Mouse (Mus musculus) CH12.LX (cell line): Measurements from ENCODE around the gene Tmem164. TPM values are rescaled to one million over a fixed set of nuclear protein-coding genes. Genes with fewer than 3 reads are reported as not detected.

Source experiments
- DNase-seq: peaks from one replicate; pipeline ENCODE4 v3.0.0-alpha.2; 2013; ENCODE audit errors: extremely low read depth
- H3K27ac ChIP-seq: 2 replicates; pipeline ENCODE4 v1.5.1; 2012; ENCODE audit warnings: low read depth, mild to moderate bottlenecking, control low read depth, moderate library complexity; ENCODE audit not compliant: insufficient read depth
- H3K27me3 ChIP-seq: replicated peaks from 2 replicates; pipeline ENCODE3; 2012; ENCODE audit warnings: inconsistent platforms
- H3K36me3 ChIP-seq, 2 experiments: replicated peaks in 1 of 2; 2 replicates each; pipeline versions ENCODE3 to v1.6.1; 2012; ENCODE audit warnings: inconsistent platforms in 1 of 2, low read length in 1 of 2, mild to moderate bottlenecking in 1 of 2, mixed read lengths in 1 of 2, moderate library complexity in 1 of 2; ENCODE audit not compliant: control insufficient read depth in 1 of 2, insufficient read depth in 1 of 2
- H3K4me1 ChIP-seq, 2 experiments: 2 replicates each; pipeline ENCODE4 v1.6.1; 2012; ENCODE audit warnings: inconsistent platforms in 1 of 2, moderate library complexity in 1 of 2; ENCODE audit not compliant: insufficient read depth in 2 of 2, control insufficient read depth in 1 of 2
- H3K4me2 ChIP-seq: 2 replicates; pipeline ENCODE4 v1.6.1; 2012; ENCODE audit warnings: low read depth, mild to moderate bottlenecking, control low read depth; ENCODE audit not compliant: poor library complexity, insufficient read depth, severe bottlenecking
- H3K4me3 ChIP-seq, 3 experiments: fragments of 150-350 bp in 1 of 3; sonication (generic) in 1 of 3; replicated peaks in 1 of 3; 2 replicates each; pipeline versions ENCODE3 to v1.5.1; 2011 to 2012; ENCODE audit warnings: low read depth in 2 of 3, low read length in 2 of 3, mild to moderate bottlenecking in 2 of 3, moderate library complexity in 2 of 3, control low read depth in 1 of 3, improper control_type of control experiment in 1 of 3, inconsistent platforms in 1 of 3, mixed read lengths in 1 of 3; ENCODE audit not compliant: poor library complexity in 1 of 3
- H3K79me2 ChIP-seq: replicated peaks from 2 replicates; pipeline ENCODE4 v1.6.1; 2012; ENCODE audit warnings: mild to moderate bottlenecking, moderate library complexity; ENCODE audit not compliant: control insufficient read depth, poor library complexity, insufficient read depth, severe bottlenecking; ENCODE audit errors: extremely low read depth
- H3K9ac ChIP-seq: 2 replicates; pipeline ENCODE4 v1.6.1; 2012; ENCODE audit warnings: low read depth, mild to moderate bottlenecking, control low read depth, moderate library complexity; ENCODE audit not compliant: insufficient read depth
- H3K9me3 ChIP-seq: replicated peaks from 2 replicates; pipeline ENCODE3; 2012; ENCODE audit warnings: low read length, inconsistent platforms, mixed read lengths
- BHLHE40 ChIP-seq: IDR thresholded peaks from 2 replicates; pipeline ENCODE4 v1.6.1; 2011; ENCODE audit warnings: mild to moderate bottlenecking, low read depth, low read length, improper control_type of control experiment
- CHD1 ChIP-seq: IDR thresholded peaks from 2 replicates; pipeline ENCODE4 v1.6.1; 2012; ENCODE audit warnings: low read depth, low read length, improper control_type of control experiment, inconsistent platforms
- CTCF ChIP-seq, 2 experiments: IDR thresholded peaks in 1 of 2; conservative IDR thresholded peaks in 1 of 2; 2 replicates each; pipeline ENCODE4 v1.5.1; 2011 to 2012; ENCODE audit warnings: low read depth in 2 of 2, low read length in 2 of 2, improper control_type of control experiment in 1 of 2, inconsistent platforms in 1 of 2, mild to moderate bottlenecking in 1 of 2, moderate library complexity in 1 of 2
- E2F4 ChIP-seq: IDR thresholded peaks from 2 replicates; pipeline ENCODE4 v1.6.1; 2011; ENCODE audit warnings: low read depth, low read length, improper control_type of control experiment; ENCODE audit not compliant: insufficient replicate concordance
- ELF1 ChIP-seq: IDR thresholded peaks from 2 replicates; pipeline ENCODE4 v1.6.1; 2014; ENCODE audit warnings: low read depth, mild to moderate bottlenecking, inconsistent platforms, low read length, improper control_type of control experiment
- EP300 ChIP-seq: IDR thresholded peaks from 2 replicates; pipeline ENCODE4 v1.6.1; 2011; ENCODE audit warnings: low read length, improper control_type of control experiment
- GABPA ChIP-seq: IDR thresholded peaks from 2 replicates; pipeline ENCODE4 v1.6.1; 2012; ENCODE audit warnings: low read depth, low read length, improper control_type of control experiment, inconsistent platforms; ENCODE audit not compliant: insufficient replicate concordance
- HCFC1 ChIP-seq: IDR thresholded peaks from 2 replicates; pipeline ENCODE4 v1.6.1; 2012; ENCODE audit warnings: low read depth, mild to moderate bottlenecking, inconsistent platforms, low read length, improper control_type of control experiment
- IRF4 ChIP-seq: IDR thresholded peaks from 2 replicates; pipeline ENCODE4 v1.6.1; 2014; ENCODE audit warnings: low read depth, mild to moderate bottlenecking, inconsistent platforms, low read length, improper control_type of control experiment
- JUND ChIP-seq: conservative IDR thresholded peaks from 2 replicates; pipeline ENCODE4 v1.6.1; 2011; ENCODE audit warnings: low read depth, low read length, improper control_type of control experiment
- KAT2A ChIP-seq: IDR thresholded peaks from 2 replicates; pipeline ENCODE4 v1.6.1; 2012; ENCODE audit warnings: low read length, improper control_type of control experiment, inconsistent platforms; ENCODE audit not compliant: insufficient replicate concordance
- MAFK ChIP-seq: IDR thresholded peaks from 2 replicates; pipeline ENCODE4 v1.6.1; 2011; ENCODE audit warnings: low read length, improper control_type of control experiment; ENCODE audit not compliant: insufficient replicate concordance
- MAX ChIP-seq: IDR thresholded peaks from 2 replicates; pipeline ENCODE4 v1.6.1; 2011; ENCODE audit warnings: low read length, improper control_type of control experiment
- MAZ ChIP-seq: IDR thresholded peaks from 2 replicates; pipeline ENCODE4 v1.6.1; 2012; ENCODE audit warnings: low read depth, mild to moderate bottlenecking, inconsistent platforms, low read length, improper control_type of control experiment, moderate library complexity
- MXI1 ChIP-seq: IDR thresholded peaks from 2 replicates; pipeline ENCODE4 v1.6.1; 2011; ENCODE audit warnings: mild to moderate bottlenecking, low read depth, low read length, improper control_type of control experiment
- MYC ChIP-seq: IDR thresholded peaks from 2 replicates; pipeline ENCODE4 v1.6.1; 2011; ENCODE audit warnings: low read depth, mild to moderate bottlenecking, improper control_type of control experiment, low read length
- NELFE ChIP-seq: IDR thresholded peaks from 2 replicates; pipeline ENCODE4 v1.6.1; 2011; ENCODE audit warnings: low read depth, low read length, improper control_type of control experiment
- NRF1 ChIP-seq: IDR thresholded peaks from 2 replicates; pipeline ENCODE4 v1.6.1; 2014; ENCODE audit warnings: low read depth, mild to moderate bottlenecking, inconsistent platforms, low read length, improper control_type of control experiment, moderate library complexity
- PAX5 ChIP-seq: IDR thresholded peaks from 2 replicates; pipeline ENCODE4 v1.6.1; 2012; ENCODE audit warnings: low read length, inconsistent platforms, mixed read lengths
- POLR2A ChIP-seq: IDR thresholded peaks from 2 replicates; pipeline ENCODE4 v1.6.1; 2011; ENCODE audit warnings: low read depth, mild to moderate bottlenecking, improper control_type of control experiment, low read length
- RCOR1 ChIP-seq: conservative IDR thresholded peaks from 2 replicates; pipeline ENCODE4 v1.6.1; 2012; ENCODE audit warnings: low read depth, mild to moderate bottlenecking, inconsistent platforms, low read length, improper control_type of control experiment
- TBP ChIP-seq: conservative IDR thresholded peaks from 2 replicates; pipeline ENCODE4 v1.6.1; 2011; ENCODE audit warnings: low read depth, low read length, improper control_type of control experiment
- TCF12 ChIP-seq: IDR thresholded peaks from 2 replicates; pipeline ENCODE4 v1.6.1; 2014; ENCODE audit warnings: low read depth, mild to moderate bottlenecking, inconsistent platforms, low read length, improper control_type of control experiment
- UBTF ChIP-seq: IDR thresholded peaks from 2 replicates; pipeline ENCODE4 v1.6.1; 2012; ENCODE audit warnings: low read depth, mild to moderate bottlenecking, inconsistent platforms, low read length, improper control_type of control experiment, moderate library complexity
- USF1 ChIP-seq: IDR thresholded peaks from 2 replicates; pipeline ENCODE4 v1.6.1; 2014; ENCODE audit warnings: low read depth, mild to moderate bottlenecking, inconsistent platforms, low read length, improper control_type of control experiment
- ZC3H11A ChIP-seq: IDR thresholded peaks from 2 replicates; pipeline ENCODE4 v1.6.1; 2012; ENCODE audit warnings: low read depth, mild to moderate bottlenecking, inconsistent platforms, low read length, improper control_type of control experiment
- ZKSCAN1 ChIP-seq: IDR thresholded peaks from 2 replicates; pipeline ENCODE4 v1.6.1; 2012; ENCODE audit warnings: low read depth, inconsistent platforms, low read length, improper control_type of control experiment, borderline replicate concordance
- ZMIZ1 ChIP-seq: IDR thresholded peaks from 2 replicates; pipeline ENCODE4 v1.6.1; 2012; ENCODE audit warnings: low read depth, mild to moderate bottlenecking, inconsistent platforms, low read length, improper control_type of control experiment
- ZNF384 ChIP-seq: IDR thresholded peaks from 2 replicates; pipeline ENCODE4 v1.6.1; 2012; ENCODE audit warnings: low read depth, low read length, improper control_type of control experiment, inconsistent platforms
- dilution Hi-C: fragments of 300-500 bp; cut with MboI; formaldehyde crosslinking; loops from 2 replicates; pipeline ENCODE4 v1.14.3; 2020; ENCODE audit warnings: low sequenced_read_pairs; ENCODE audit not compliant: extremely low pct_unique_long_range_greater_than_20kb, extremely low pct_ligation_motif_present
- in situ Hi-C: fragments of 300-500 bp; cut with MboI; formaldehyde crosslinking; loops from 3 replicates; pipeline ENCODE4 v1.14.3; 2019; ENCODE audit warnings: low sequenced_read_pairs, low pct_ligation_motif_present, low pct_unique_long_range_greater_than_20kb, mixed read lengths
- polyA plus RNA-seq: library from polyadenylated mRNA; unstranded; fragments of >175 nt; gene quantifications from 2 replicates; pipeline ENCODE4 v1.2.1, GENCODE M21; 2012; ENCODE audit warnings: low read depth; ENCODE audit not compliant: insufficient read length
- total RNA-seq, 2 experiments: library from RNA; depleted of rRNA; stranded (reverse); fragments of 300-350 nt in 1 of 2; fragments of >200 nt in 1 of 2; gene quantifications; 2 replicates each; pipeline ENCODE4 v1.2.3; 2012 to 2014

Tmem164 gene
- total and polyA plus RNA-seq, 3 experiments = 19.2 to 22.7 (median 21.5) TPM

DNA sequence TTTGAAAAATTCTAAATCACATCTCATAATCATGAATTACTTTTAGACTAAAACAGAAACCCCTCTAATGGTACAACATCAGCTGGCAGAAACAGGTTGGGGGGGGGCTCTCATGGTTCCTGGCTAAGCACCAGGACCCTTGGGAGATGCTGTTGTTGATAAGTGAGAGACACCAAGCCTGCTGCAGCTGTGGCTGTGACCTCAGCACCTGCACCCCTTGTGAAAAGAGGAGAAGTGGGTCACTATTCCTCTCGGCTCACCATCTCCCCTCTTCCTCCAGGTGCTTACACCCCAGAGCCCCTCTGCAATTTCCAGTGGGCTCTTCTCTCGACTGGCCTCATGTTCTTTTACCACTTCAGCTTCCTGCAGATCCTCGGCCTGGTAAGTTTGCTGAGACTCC is 151.0 kb downstream of the Tmem164 start:
- in situ Hi-C loops (no loop called here), dilution Hi-C loops (no loop called here)
- H3K9me3 ChIP-seq = no peaks in the 10 kb centered on the region
- no peak for TF ChIP-seq NRF1
- no peak for TF ChIP-seq MAZ
- TF ChIP-seq GABPA = no peak
- no peak for TF ChIP-seq CHD1
- TF ChIP-seq ZMIZ1 = no peak
- no peak for TF ChIP-seq MYC
- no peak for TF ChIP-seq ZKSCAN1
- TF ChIP-seq POLR2A = no peak
- TF ChIP-seq NELFE = no peak
- TF ChIP-seq JUND = no peak
- no peak for TF ChIP-seq TCF12
- TF ChIP-seq IRF4 = no peak
- no peak for TF ChIP-seq KAT2A
- TF ChIP-seq BHLHE40 = no peak
- no peak for TF ChIP-seq HCFC1
- no peak for TF ChIP-seq MXI1
- TF ChIP-seq E2F4 = no peak
- TF ChIP-seq UBTF = no peak
- TF ChIP-seq PAX5 = no peak
- H3K27me3 ChIP-seq = no peaks in the 10 kb centered on the region
- H3K4me1 ChIP-seq = peaks cover 0 to 19% of the 10 kb centered on the region in 2 experiments; a peak in 1 of 4 replicates
- no peak overlapping the region for H3K9ac ChIP-seq
- H3K4me2 ChIP-seq = no peak overlapping the region
- no peak overlapping the region for H3K27ac ChIP-seq
- H3K79me2 ChIP-seq = no peaks in the 10 kb centered on the region
- no peak overlapping the region for H3K4me3 ChIP-seq
- DNase-seq = no peak
- peaks cover 10 to 44% of the 10 kb centered on the region in 2 experiments for H3K36me3 ChIP-seq

DNA sequence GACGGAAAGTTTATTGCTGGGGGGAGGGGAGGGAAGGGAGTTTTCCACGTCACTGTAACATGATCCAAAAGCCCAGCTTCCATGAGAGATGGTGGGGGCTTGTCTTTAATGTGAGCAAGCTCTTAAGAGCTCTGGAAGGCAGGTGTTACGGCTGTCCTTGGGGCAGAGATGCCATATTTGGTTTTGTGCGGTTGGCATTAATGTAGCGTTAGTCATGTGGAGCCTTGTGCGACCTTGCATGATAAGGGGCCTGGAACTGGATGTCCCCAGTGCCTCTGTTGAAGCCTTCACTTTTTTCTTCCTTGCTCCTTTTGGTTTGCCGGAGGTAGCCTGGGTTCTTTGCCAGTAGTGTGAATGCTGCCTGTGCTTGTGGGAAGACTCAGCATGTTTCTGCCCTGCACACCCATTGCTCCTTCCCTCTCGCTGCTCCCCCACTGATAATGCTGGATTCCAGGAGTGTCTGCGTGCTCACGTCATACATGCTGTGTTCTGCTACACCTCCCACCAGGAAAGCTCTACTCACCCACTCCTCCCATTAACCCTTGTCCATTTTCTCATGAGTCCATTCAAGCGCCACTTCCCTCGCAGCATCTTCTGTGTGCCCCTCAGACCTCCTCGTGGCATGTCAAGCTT is 152.1 kb downstream of the Tmem164 start:
- no peak overlapping the region for H3K4me3 ChIP-seq
- H3K4me2 ChIP-seq = no peak overlapping the region
- no peak for DNase-seq
- H3K79me2 ChIP-seq = no peaks in the 10 kb centered on the region
- H3K27me3 ChIP-seq = no peaks in the 10 kb centered on the region
- no peak for TF ChIP-seq HCFC1
- TF ChIP-seq ZNF384 = no peak
- TF ChIP-seq ELF1 = no peak
- TF ChIP-seq MAZ = no peak
- no peak for TF ChIP-seq EP300
- TF ChIP-seq NRF1 = no peak
- no peak for TF ChIP-seq CHD1
- no peak for TF ChIP-seq IRF4
- TF ChIP-seq MAX = no peak
- no peak for TF ChIP-seq ZMIZ1
- TF ChIP-seq CTCF (conservative IDR thresholded peaks at IDR 0.05 in 1 of 2, IDR thresholded peaks at IDR 0.05 in 1 of 2; ENCODE audit: low read depth in 2 of 2, low read length in 2 of 2) = no peak
- no peak for TF ChIP-seq MAFK
- no peak for TF ChIP-seq RCOR1
- TF ChIP-seq TBP = no peak
- TF ChIP-seq ZC3H11A = no peak
- TF ChIP-seq USF1 = no peak
- no peak for TF ChIP-seq MXI1
- no peak overlapping the region for H3K9ac ChIP-seq
- peaks cover 10 to 45% of the 10 kb centered on the region in 2 experiments for H3K36me3 ChIP-seq
- H3K4me1 ChIP-seq = peaks cover 0 to 19% of the 10 kb centered on the region in 2 experiments; a peak in 1 of 4 replicates
- H3K27ac ChIP-seq = no peak overlapping the region
- H3K9me3 ChIP-seq = no peaks in the 10 kb centered on the region
- in situ Hi-C loops = no loop called here
- dilution Hi-C loops = no loop called here
